Mouse (Mus musculus) CD4-positive, CD25-positive, alpha-beta regulatory T cell, adult 4 months (primary cell): ENCODE results near the gene Galnt18. TPM values are rescaled to one million over a fixed set of nuclear protein-coding genes. Genes with fewer than 3 reads are reported as not detected.

Source experiments
- ATAC-seq: one replicate; pipeline ENCODE4 v1.8.0; 2017
- polyA plus RNA-seq, 2 experiments: library from polyadenylated mRNA; unstranded; fragments of 100-300 nt; shearing (Covaris generic); gene quantifications; one replicate each; pipeline ENCODE4 v1.2.1; 2017

Galnt18 gene
- polyA plus RNA-seq, 2 experiments from 2014 or later: not detected

DNA sequence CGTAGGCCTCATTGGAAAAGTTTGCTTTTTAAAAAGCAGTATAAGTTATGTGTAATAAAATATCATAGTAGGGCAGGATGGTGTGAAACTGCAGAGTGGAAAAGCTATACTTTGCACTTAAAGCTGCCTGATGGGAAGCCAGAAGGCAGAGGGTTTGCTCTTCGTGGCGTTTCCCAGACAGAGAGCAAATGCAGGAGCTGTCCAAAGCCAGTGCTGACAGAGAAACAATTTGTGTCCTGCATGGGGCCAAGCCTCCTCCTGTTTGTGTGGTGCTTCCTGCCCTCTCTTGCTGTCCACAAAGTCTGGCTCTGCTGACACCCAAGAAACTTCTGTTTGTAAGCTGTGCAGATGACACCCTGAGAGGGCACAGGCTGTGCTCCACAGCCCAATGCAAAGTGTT is 220.8 kb downstream of the Galnt18 start:
- no peak for ATAC-seq

- no peak for ATAC-seq
Observed at GRCm38 (mm10) chr7:111550987-111551386, 228.8 kb downstream of the Galnt18 start.

GRCm38 (mm10) chr7:111547069-111547468 is 232.7 kb downstream of the Galnt18 start:
- no peak for ATAC-seq

GRCm38 (mm10) chr7:111545614-111546013 is 234.2 kb downstream of the Galnt18 start:
- no peak for ATAC-seq

- ATAC-seq: no peak
Observed at GRCm38 (mm10) chr7:111537946-111538345, 241.8 kb downstream of the Galnt18 start.

DNA sequence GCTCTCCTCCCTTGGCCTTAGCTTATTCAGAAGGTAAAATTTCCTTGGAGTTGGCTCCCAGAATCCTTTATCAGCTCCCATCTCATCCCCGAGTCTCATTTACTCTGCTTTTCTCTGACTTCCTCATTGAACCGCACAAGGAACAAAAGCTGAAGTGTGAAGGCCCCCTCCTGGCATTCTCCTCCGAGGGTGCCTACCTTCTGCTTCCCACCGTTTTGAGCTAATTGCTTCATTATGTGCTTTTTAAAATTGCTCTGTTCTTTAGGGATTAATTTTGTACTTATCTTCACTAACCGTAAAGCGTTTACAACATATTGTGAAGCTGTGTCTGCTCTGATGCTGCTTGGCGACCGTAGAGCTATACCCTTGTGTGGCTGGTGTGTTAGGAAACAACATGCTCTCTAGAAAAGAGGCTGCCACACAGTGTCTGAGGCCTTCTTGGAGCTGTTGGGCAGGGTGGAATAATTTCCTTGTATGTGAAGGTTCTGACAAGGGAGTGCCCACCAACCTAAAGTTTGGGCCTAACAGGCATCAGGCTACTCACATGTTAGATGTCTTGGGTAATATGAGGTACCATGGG is 244.9 kb downstream of the Galnt18 start:
- ATAC-seq: no peak

DNA sequence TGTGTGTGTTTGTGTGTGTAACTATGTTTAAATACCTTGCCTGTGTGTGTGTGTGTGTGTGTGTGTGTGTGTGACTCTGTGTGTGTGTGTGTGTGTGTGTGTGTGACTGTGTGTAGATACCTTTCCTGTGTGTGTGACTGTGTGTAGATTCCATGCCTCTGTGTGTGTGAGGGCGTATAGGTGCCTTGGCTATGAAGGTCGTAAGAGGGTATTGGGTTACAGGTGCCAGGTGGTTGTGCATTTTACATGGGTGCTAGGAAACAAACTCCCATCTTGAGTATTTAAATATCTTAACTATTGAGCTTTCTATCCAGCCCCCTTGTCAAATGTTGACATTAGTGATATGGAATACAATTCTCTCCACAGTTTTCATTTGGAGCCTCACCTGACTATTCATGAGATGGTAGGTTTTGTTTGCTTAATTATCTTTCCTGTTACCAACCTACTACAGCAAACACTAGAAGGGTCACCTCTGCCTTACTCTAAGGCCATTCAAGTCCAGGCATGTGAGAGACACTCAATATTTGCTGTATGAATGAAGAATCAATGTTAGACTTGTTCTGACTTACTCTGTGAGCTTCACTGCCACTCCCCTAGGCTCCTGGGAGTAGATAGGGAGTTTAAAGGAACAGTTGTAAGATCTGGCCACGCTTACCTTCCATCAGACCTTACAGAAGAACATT is 250.7 kb downstream of the Galnt18 start:
- no peak for ATAC-seq

DNA sequence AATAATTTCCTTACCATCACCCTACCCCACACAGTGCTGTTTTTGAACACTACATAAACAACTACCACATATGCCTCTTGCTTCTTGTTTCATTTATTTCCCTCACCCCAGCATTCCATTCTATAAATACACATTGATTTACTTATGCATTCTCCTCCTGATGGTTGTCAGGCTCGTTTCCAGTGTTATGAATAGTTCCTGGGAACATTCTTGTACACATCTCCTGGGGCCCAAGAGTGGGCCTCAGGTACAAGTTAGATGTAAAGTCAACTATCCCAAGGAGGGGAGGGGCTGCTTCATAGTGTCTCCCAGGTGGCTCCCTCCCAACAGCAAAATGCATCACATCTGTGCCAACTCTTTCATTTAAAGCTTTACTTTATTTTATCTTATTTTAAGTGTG is 251.3 kb downstream of the Galnt18 start:
- no peak for ATAC-seq

- no peak for ATAC-seq
Observed at GRCm38 (mm10) chr7:111520881-111521280, 258.9 kb downstream of the Galnt18 start.

GRCm38 (mm10) chr7:111518581-111519242 is 261.1 kb downstream of the Galnt18 start:
- ATAC-seq: no peak

DNA sequence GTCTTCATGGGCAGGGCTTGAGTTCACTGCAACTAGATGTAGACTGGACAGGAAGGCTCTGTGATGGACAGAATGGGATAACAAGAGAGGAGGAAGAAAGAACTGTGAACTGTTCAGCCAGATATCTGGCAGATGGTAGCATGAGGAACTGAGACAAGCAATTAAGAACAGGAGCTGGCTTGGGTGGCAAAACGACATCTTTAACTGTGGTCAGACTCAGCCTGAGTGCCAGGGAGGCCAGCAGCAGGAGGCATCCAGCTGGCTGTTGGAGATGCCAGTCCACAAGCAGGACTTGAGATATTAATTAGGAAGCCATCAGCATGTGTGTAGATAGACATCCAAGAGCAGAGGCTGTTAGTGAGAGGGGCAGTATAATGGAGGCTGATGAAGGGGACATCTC is 262.9 kb downstream of the Galnt18 start:
- no peak for ATAC-seq

GRCm38 (mm10) chr7:111515471-111515870 is 264.3 kb downstream of the Galnt18 start:
- no peak for ATAC-seq

GRCm38 (mm10) chr7:111509167-111509854 is 270.5 kb downstream of the Galnt18 start:
- ATAC-seq: no peak

GRCm38 (mm10) chr7:111500616-111501015 is 279.2 kb downstream of the Galnt18 start:
- no peak for ATAC-seq

DNA sequence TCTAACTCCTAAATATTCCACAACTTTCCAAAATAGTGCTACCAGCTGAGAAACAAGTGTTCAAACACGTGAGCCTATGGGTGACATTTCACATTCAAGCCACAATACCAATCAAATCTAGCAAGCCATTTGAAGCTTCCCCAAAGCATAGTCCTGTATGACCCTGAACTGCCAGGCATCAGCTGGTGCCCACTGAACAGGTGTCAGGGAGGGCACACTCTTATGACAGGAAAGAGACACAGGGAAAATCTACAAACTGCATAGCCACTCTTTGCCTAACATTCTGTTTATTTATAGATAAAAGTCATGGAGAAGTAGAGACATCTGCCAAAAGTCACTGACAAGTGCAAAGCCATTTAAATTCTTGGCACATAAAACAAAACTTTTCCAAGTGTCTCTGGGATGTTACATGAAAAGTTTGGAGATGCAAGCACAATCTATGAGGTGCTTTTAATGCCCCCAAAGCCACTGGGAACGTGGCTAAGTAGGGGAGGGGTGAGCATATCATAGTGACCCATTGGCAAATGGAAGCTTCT is 280.5 kb downstream of the Galnt18 start:
- ATAC-seq: no peak

DNA sequence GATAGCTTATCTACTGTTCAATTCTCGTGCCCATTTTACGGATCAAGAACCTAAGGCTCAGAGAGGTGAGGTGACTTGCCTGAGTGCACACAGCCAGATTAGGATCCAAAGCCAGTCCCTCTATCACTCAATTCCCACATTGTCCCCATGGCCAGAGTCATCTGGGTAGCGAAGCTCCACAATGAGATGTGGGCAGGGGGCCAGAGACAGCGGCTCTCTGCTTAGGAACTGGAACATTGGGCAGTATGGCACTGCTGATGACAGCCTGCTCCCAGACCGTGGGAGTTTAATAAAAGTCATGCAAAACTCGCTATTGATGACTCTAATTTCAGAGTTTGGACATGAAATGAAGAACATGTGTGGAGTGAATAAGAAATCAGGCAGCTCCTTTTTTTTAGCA is 282.6 kb downstream of the Galnt18 start:
- no peak for ATAC-seq

GRCm38 (mm10) chr7:111492242-111492949 is 287.4 kb downstream of the Galnt18 start:
- ATAC-seq: no peak

GRCm38 (mm10) chr7:111491566-111491965 is 288.2 kb downstream of the Galnt18 start:
- ATAC-seq: no peak

GRCm38 (mm10) chr7:111486811-111487333 is 292.9 kb downstream of the Galnt18 start:
- ATAC-seq: no peak

DNA sequence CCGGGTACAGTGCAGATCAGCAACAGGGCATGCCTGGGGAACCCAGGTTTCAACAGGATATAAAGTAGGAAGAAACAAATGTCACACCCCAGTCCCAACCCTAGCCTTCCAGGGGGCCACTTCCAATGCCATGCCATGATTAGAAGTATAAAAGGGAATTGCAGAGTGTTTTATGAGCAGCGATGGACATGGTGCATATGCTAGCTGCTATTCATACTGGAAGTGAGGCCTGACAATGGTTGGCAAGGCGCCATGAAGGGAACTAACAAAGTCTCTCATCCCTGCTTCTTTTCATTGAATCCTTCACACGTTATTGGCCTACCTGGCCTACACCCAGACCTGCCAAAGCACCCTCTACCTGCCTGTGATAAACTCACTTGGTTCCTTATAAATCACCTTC is 295.9 kb downstream of the Galnt18 start:
- no peak for ATAC-seq

- ATAC-seq: no peak
Observed at GRCm38 (mm10) chr7:111483321-111483720, 296.5 kb downstream of the Galnt18 start.

- ATAC-seq: no peak
Observed at GRCm38 (mm10) chr7:111467715-111468114, 312.1 kb downstream of the Galnt18 start.
